Mouse (Mus musculus) embryonic stem cell, embryonic (primary cell): ENCODE results near the gene Rap1b.

Experiments used
- CTCF ChIA-PET, 4 experiments: fragments of 300-600 bp in 2 of 4; fragments of 350-600 bp in 2 of 4; sonication (Branson Sonifier 250); formaldehyde crosslinking; loops; one replicate each; lab custom pipeline; 2022; ENCODE audit warnings: inconsistent platforms in 2 of 4; lab: Charles Lee
- POLR2A ChIA-PET, 4 experiments: fragments of 300-600 bp in 2 of 4; fragments of 350-600 bp in 2 of 4; sonication (Branson Sonifier 250); formaldehyde crosslinking; loops; one replicate each; lab custom pipeline; 2022; ENCODE audit warnings: antibody characterized with exemption in 4 of 4, inconsistent platforms in 1 of 4; lab: Charles Lee

The Rap1b gene

DNA sequence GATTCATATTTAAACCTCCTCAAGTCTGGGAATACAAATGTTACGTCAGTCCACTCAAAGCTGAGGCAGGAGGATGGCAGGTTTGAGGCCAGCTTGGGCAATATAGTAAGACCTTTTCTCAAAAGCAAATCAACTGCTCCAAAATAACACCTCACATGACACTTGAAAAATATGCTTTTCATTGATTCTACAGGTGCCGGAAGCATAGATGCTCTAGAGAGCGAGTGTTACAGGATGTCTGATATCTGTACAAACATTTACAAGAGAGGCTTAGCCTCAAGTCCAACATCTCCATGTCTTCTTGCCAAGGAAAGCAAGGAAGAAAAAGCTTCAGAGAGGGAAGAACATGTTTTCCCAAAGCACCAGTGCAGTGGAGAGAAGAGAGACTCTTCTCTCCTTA lies 6.1 kb downstream of the Rap1b start:
- ChIA-PET POLR2A (interaction anchor here in 3 of 4 experiments (0.6 to 3.0 kb wide), 14 partner anchors 10 to 156 kb away, joined by 3 to 13 read pairs (median 6); partner anchors contain the start of gene Nup107 (in 1 of the 3)), CTCF (interaction anchor here in 1 of 4 experiments (0.6 to 1.5 kb wide), 2 partner anchors 47 to 267 kb away, joined by 3 to 4 read pairs; partner anchors contain the start of gene Nup107)

DNA sequence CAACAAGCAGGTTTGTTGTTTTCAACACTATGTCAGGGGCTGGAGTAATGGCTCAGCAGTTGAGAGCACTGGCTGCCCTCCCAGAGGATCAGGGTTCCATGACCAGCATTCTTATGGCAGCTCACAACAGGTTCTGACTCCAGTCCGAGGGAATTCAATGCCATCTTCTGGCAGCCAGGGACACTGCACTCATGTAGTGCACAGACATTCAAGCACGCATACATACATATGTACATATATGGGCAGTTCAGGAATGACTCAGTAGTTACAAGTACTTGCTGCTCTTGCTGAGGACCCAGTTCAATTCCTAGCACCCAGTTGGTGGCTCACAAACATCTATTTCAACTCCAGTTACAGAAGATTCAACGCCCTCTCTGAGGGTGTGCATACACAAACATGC lies 6.9 kb downstream of the Rap1b start:
- ChIA-PET CTCF (interaction anchor here (0.6 to 1.5 kb wide), 8 partner anchors 10 to 302 kb away, joined by 3 to 7 read pairs (median 4); partner anchors contain the start of genes Mdm1 (in 1 of the 4) and Nup107 (in 1 of the 4)), POLR2A (interaction anchor here in 3 of 4 experiments (0.7 to 3.0 kb wide), 16 partner anchors 11 to 137 kb away, joined by 3 to 8 read pairs (median 4); partner anchors contain the start of gene Nup107 (in 2 of the 3))

DNA sequence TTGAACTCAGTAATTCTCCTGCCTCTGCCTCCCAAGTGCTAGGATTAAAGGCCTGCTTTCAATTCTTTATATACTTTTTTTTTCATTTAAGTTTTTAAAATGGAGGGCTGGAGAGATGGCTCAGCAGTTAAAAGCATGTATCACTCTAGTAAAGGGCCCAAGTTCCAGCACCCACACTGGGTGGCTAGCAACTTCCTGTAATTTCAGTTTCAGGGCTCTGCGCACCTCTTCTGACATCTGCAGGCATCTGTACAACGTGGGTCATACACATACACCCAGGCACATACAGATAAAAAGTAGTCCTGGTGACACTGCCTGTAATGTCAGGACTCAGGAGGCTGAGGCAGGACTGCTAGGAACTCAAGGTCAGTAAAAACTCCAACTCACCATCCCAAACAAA lies 9.5 kb downstream of the Rap1b start:
- CTCF ChIA-PET, result interaction anchor here in 1 of 4 experiments (0.8 kb wide), 1 partner anchor 12 kb away, joined by 3 read pairs; no protein-coding TSS in a partner anchor
- POLR2A ChIA-PET, result interaction anchor here in 2 of 4 experiments (0.6 to 1.8 kb wide), 8 partner anchors 10 to 25 kb away, joined by 3 to 7 read pairs (median 4); partner anchors contain the start of gene Rap1b (in 1 of the 2)

DNA sequence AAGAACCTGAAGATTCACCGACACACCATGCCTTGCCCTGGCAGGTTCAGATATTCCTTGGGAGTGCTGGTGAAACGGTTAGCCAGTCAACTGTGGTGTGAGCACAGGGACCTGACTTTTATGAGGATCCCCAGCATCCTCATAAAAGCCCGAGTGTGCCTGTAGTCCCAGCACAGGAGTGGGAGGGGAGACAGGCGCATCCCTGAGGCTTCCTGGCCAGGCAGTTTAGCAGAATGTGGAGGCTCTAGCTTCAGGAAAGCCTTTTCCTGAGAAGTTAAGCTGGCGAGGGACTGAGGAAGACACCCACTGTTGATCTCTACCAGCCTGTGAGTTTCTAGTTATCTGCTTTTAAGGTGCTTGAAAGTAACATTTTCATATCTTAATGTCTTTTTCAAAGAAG lies 10.4 kb downstream of the Rap1b start:
- ChIA-PET CTCF (interaction anchor here in 1 of 4 experiments (0.8 kb wide), 1 partner anchor 11 kb away, joined by 3 read pairs; no protein-coding TSS in a partner anchor), POLR2A (interaction anchor here in 3 of 4 experiments (0.6 to 1.5 kb wide), 6 partner anchors 9 to 59 kb away, joined by 3 to 4 read pairs (median 3); no protein-coding TSS in a partner anchor)

DNA sequence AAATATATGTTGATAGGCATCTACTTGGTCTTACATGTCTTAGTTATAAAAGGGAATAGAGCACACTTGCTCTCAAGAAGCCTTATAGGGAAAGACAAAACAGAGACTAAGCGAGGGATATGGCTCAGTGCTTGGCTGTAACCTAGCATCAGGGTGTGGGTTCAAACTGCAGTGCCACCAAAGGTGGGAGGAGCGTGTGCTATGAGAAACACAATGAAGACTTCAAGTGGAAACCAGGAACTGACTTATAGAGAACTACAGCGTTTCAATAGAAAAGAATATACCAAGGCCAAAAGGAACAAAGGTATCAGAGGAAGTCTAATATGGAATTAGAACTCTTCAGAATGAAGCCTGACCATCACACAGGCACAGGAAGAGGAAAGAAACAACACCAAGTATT lies 15.0 kb downstream of the Rap1b start:
- CTCF ChIA-PET, result no interaction called here
- POLR2A ChIA-PET, result interaction anchor here in 1 of 4 experiments (1.2 to 1.9 kb wide), 4 partner anchors 16 to 38 kb away, joined by 3 to 7 read pairs (median 5); partner anchors contain the start of genes Nup107 and Rap1b

DNA sequence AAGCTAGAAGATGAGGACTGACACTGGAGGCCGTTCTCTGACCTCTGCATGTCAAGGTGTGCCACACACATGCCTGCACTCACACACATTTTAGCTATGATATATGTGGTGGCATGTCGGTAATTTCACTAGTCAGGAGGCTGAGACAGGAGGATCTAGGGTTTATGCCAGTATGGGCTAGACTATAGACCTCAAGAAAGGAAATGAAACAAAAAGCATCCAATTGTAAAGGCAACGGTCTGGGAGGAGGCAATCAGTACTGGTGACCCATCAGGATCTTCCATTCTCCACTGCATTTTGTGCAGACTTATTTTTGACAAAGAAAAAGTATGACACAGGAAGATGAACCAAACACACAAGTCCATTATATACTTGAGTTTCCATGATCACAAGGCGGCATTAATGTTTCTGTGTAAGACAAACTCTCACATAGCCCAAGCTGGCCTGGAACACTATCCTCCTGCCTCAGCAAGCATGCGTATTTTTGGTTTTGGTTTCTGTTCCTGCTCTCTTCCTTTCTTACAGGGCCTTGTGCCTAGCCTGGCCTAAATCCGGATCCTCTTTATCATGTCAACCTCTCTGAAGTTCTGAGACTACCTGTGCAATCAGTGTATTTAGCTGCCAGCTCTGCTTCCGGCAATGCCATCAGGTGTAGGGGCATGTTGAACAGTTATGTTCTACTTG lies 16.2 kb downstream of the Rap1b start:
- ChIA-PET CTCF (interaction anchor here (0.5 to 1.2 kb wide), 5 partner anchors 9 to 1238 kb away, joined by 3 to 4 read pairs (median 3); no protein-coding TSS in a partner anchor), POLR2A (interaction anchor here in 2 of 4 experiments (1.0 to 2.6 kb wide), 10 partner anchors 10 to 125 kb away, joined by 3 to 13 read pairs (median 3); partner anchors contain the start of gene Rap1b (in 1 of the 2))

DNA sequence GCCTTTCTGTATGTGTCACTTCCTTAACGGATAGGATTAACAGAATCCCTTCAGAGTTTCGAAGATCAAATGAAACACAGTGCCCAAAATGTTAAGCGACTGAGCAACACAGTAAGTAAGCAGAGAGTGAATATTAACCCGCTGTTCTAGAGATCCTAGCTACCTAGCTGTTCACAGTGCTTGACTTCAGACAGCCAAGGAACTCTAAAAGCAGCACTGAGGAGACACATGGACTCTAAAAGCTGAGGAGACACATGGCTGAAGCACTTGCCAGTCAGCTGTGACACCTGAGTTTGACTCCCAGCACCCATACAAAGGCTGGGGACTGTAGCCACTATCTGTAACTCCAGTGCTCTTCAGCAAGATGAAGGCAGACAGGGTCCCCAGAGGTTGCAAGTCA lies 16.8 kb downstream of the Rap1b start:
- ChIA-PET POLR2A (interaction anchor here in 2 of 4 experiments (1.0 to 6.0 kb wide), 10 partner anchors 12 to 125 kb away, joined by 3 to 28 read pairs (median 4); partner anchors contain the start of genes Nup107 (in 1 of the 2) and Rap1b (in 1 of the 2)), CTCF (interaction anchor here in 3 of 4 experiments (0.5 to 1.3 kb wide), 4 partner anchors 9 to 28 kb away, joined by 3 to 4 read pairs (median 4); no protein-coding TSS in a partner anchor)

DNA sequence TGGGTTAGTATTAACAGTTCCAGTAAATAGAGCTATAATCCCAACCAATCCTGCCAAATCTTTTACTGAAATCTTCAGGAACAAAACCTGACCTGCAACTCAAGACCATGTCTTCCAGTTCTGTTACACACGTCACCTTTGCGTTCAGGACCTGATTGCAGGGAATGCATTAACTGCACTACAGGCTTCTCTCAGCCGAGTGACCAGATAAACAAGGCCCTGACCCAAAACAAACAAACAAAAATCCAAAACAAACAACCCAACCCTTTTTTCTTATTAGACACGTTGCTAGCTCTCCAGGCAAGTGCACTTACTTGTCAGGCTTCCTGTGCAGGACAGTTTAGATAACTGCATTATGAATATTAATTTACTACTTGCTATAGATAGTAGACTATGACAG lies 17.3 kb downstream of the Rap1b start:
- POLR2A ChIA-PET, result interaction anchor here in 2 of 4 experiments (1.0 to 6.0 kb wide), 12 partner anchors 10 to 124 kb away, joined by 3 to 28 read pairs (median 4); partner anchors contain the start of gene Nup107 (in 2 of the 2)
- CTCF ChIA-PET, result interaction anchor here in 3 of 4 experiments (1.2 to 1.4 kb wide), 3 partner anchors 10 to 24 kb away, joined by 4 to 6 read pairs (median 4); no protein-coding TSS in a partner anchor

DNA sequence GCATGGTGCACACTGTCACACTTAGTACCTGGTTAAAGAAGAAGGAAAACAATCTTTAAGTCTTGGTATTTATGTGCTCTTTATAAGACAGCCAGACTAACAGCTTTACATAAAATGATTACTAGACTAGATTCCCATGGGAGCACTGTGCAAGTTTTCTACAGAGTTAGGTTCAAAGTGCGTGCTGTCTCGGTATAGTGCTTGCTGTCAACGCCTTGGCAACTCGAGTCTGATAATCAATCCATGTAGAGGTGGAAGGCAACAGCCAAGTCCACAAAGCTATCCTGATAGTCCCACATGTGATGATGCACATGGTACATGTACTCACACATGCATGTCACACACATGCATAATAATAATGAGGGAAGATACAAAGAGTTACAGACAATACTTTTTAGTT lies 21.2 kb downstream of the Rap1b start:
- CTCF ChIA-PET, result interaction anchor here (0.5 to 2.1 kb wide), 20 partner anchors 10 to 331 kb away, joined by 3 to 9 read pairs (median 4); partner anchors contain the start of gene Nup107 (in 1 of the 4)
- POLR2A ChIA-PET, result interaction anchor here in 3 of 4 experiments (0.5 to 6.0 kb wide), 19 partner anchors 8 to 65 kb away, joined by 3 to 28 read pairs (median 4); partner anchors contain the start of genes Nup107 (in 2 of the 3) and Rap1b (in 1 of the 3)

DNA sequence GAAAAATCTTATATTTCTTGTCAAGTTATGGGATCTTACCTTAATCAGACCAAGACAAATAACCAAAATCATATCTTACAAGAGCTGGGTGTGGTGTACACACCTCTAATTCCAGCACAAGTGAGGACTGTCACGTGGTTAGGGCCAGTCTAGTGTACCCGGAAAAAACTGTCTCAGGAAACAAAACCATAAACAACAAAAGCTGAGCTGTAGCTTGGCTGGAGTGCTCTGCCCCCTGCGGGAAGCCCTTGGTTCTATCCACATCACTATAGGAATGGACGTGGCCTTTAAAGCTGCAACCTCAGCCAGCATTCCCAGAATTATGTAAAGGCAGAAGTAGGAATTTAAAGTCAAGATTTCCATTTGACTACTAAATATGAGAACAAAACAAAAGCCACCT lies 21.7 kb downstream of the Rap1b start:
- CTCF ChIA-PET, result interaction anchor here (0.5 to 2.1 kb wide), 25 partner anchors 9 to 351 kb away, joined by 3 to 9 read pairs (median 3); partner anchors contain the start of gene Nup107 (in 1 of the 4)

DNA sequence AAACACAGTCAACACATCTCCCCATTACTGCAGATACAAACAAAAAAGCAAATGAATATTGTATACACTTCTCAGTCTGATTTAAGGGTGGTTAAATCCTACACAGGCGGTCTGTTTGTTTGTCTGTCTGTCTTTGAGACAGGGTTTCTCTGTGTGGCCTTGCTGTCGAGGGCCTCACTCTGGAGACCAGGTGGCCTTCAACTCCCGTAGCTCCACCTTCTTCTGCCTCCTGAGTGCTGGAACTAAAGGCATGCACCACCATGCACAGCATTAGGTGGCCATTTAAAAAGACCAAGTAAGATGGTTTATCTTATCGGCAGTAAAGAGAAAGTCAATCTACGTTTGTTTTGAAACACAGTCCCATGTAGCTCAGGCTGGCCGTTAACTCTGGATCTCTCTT lies 22.5 kb downstream of the Rap1b start:
- ChIA-PET CTCF (interaction anchor here in 2 of 4 experiments (0.9 to 2.1 kb wide), 5 partner anchors 12 to 139 kb away, joined by 3 to 9 read pairs (median 3); partner anchors contain the start of gene Nup107 (in 1 of the 2)), POLR2A (interaction anchor here in 3 of 4 experiments (0.6 to 6.0 kb wide), 11 partner anchors 8 to 482 kb away, joined by 3 to 28 read pairs (median 5); partner anchors contain the start of genes Nup107 (in 2 of the 3) and Rap1b (in 1 of the 3))

More for the DNA sequence above, 21.7 kb downstream of the Rap1b start:
- POLR2A ChIA-PET, result interaction anchor here in 3 of 4 experiments (0.5 to 6.0 kb wide), 20 partner anchors 8 to 64 kb away, joined by 3 to 28 read pairs (median 4); partner anchors contain the start of genes Nup107 (in 2 of the 3) and Rap1b (in 1 of the 3)

DNA sequence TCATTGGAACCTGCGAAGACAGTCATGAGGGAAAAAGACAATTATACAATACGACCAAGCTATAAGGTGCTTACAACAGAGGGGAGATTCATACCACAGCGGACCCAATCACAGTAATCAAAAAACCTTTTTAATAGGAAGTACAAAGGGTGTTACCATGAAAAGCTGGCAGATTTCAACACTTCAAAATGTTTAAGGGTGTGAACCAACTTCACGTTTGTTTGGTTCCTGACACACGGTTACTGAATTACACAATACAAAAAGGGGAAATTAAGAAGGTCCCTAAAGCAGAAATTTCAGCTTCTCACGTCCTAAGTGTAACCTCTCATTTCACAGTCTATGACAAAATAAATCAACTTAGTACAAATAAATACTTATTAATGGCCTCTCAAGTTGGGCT lies 27.2 kb downstream of the Rap1b start:
- ChIA-PET POLR2A (interaction anchor here in 1 of 4 experiments (0.6 to 1.8 kb wide), 5 partner anchors 9 to 101 kb away, joined by 3 to 6 read pairs (median 4); no protein-coding TSS in a partner anchor), CTCF (interaction anchor here in 1 of 4 experiments (1.0 kb wide), 2 partner anchors 22 to 35 kb away, joined by 3 to 4 read pairs; no protein-coding TSS in a partner anchor)

DNA sequence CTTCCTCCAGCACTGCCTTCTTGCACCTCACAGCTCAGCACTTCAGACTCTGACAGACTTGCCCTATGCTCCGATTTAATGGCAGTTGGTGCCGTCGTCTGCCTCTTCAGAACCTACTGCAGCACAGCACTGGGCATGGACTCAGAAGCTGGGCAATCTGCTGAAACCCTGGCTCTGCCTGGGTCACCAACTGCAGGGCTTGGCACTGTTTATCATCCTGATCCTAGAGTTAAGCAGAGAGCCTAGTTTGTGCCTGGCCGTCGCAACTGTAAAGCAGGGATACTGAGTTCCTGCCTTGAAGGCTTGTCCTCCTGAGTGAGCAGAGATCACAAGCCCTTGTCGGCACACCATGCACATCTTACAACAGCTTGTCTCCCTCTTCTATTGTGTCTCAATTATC lies 29.1 kb downstream of the Rap1b start:
- ChIA-PET POLR2A (interaction anchor here in 3 of 4 experiments (0.5 to 1.6 kb wide), 9 partner anchors 11 to 1397 kb away, joined by 3 to 4 read pairs (median 3); partner anchors contain the start of gene Nup107 (in 1 of the 3)), CTCF (no interaction called here)

DNA sequence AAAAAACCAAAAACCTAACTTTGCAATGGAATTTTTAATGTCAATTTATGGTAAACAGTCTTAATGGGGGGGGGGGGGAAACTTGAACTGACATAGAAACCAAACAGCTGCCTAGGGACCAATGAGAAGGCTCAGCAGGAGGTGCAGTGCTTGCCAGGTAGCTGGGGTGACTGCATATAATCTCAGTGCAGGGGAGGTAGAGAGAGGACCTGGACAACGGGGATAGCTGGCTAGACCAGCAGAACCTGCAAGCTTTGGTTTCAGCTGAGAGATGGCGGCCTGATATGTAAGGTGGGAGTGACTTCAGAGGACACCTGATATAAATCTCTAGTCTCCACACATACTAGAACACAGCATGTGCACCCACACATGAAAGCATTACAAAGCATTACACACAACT lies 33.3 kb downstream of the Rap1b start:
- POLR2A ChIA-PET, result interaction anchor here (0.6 to 6.1 kb wide), 19 partner anchors 9 to 671 kb away, joined by 3 to 34 read pairs (median 4); partner anchors contain the start of gene Nup107 (in 2 of the 4)
- CTCF ChIA-PET, result interaction anchor here in 2 of 4 experiments (0.6 to 1.2 kb wide), 3 partner anchors 12 to 40 kb away, joined by 3 to 4 read pairs (median 3); no protein-coding TSS in a partner anchor

DNA sequence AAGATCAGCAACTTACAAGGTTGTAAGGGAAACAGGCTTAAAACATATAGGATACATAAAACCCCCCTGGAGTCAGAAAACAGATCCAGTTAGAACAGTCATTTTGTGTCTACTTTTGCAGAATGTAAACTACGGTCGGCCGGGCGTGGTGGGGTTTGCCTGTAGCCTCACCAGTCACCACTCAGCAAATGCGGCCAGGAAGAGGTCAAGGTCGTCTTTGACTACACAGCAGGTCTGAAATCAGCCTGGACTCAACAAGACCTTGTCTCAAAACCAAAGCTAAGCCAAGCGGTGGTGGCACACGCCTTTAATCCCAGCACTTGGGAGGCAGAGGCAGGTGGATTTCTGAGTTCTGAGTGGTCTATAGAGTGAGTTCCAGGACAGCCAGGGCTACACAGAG lies 34.3 kb downstream of the Rap1b start:
- POLR2A ChIA-PET, result interaction anchor here in 3 of 4 experiments (0.5 to 6.1 kb wide), 17 partner anchors 10 to 1056 kb away, joined by 3 to 34 read pairs (median 4); partner anchors contain the start of gene Nup107 (in 3 of the 3)
- CTCF ChIA-PET, result interaction anchor here in 2 of 4 experiments (1.1 to 1.2 kb wide), 3 partner anchors 12 to 14 kb away, joined by 3 to 4 read pairs (median 4); no protein-coding TSS in a partner anchor

DNA sequence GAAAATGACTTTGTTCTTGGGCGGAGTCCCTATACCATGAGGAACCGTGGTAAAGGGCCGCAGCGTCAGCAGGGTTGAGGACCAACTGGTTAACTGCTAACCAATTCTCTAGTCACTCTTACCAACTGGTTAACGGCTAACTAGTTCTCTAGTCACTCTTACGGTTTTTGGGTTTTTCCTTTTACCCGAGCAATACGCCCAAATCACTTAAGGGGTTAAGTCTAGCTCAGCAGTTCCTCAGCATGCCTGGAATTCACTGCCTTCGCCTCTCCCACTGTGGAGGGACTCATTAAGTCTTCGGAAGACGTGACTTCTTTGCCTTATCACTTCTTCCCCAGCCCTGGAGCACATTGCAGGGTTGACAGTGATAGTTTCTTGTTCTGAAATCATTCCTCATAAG lies 35.3 kb downstream of the Rap1b start:
- CTCF ChIA-PET, result interaction anchor here in 2 of 4 experiments (0.5 to 1.1 kb wide), 2 partner anchors 13 to 145 kb away, joined by 3 to 4 read pairs; no protein-coding TSS in a partner anchor
- POLR2A ChIA-PET, result interaction anchor here in 3 of 4 experiments (0.7 to 6.1 kb wide), 10 partner anchors 11 to 44 kb away, joined by 3 to 34 read pairs (median 4); partner anchors contain the start of gene Nup107 (in 3 of the 3)

DNA sequence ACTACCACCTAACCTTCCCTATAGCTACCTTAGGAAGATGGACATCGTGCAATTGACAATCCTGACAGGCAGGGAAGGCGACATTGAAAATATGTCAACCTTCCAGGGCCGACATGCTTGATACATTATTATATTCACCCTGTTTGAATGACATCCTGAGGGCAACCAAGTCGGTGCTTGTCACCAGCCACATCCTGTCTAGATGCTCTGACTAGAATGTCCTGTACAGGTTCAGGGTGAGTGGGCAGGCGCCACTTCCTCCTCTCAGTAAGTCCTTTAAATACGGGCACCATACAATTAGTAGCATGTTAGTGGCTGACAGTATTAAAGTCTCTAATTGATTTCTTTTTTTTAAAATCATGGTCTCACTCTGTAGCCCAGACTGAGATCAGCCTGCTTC lies 37.8 kb downstream of the Rap1b start:
- ChIA-PET CTCF (interaction anchor here in 2 of 4 experiments (1.2 to 2.2 kb wide), 2 partner anchors 11 kb away, joined by 7 to 8 read pairs; no protein-coding TSS in a partner anchor), POLR2A (interaction anchor here in 3 of 4 experiments (0.6 to 6.1 kb wide), 15 partner anchors 9 to 145 kb away, joined by 3 to 34 read pairs (median 3); partner anchors contain the start of gene Nup107 (in 3 of the 3))
